Mouse (Mus musculus) hindbrain, embryonic 14.5 days (tissue): Measurements from ENCODE around the gene Adamts14. TPM values are rescaled to one million over a fixed set of nuclear protein-coding genes. Genes with fewer than 3 reads are reported as not detected.
A peak's percentile ranks its signal among the peaks of the same experiment; 100 is the strongest.

ENCODE experiments used
- ATAC-seq: fragments of 200-750 bp; cut with Nextera tagmentation; 2 replicates; pipeline ENCODE4 v1.8.0; 2017; ENCODE audit warnings: moderate number of reproducible peaks, mild to moderate bottlenecking, moderate TSS enrichment, moderate library complexity; ENCODE audit not compliant: low FRiP score
- DNase-seq: peaks from one replicate; pipeline ENCODE4 v3.0.0-alpha.2; 2015; ENCODE audit warnings: low spot score
- H3K27ac ChIP-seq: fragments of 300-500 bp; sonication (generic); 2 replicates; pipeline ENCODE4 v1.5.1; 2014; ENCODE audit warnings: mild to moderate bottlenecking, moderate library complexity
- H3K27me3 ChIP-seq: fragments of 300-500 bp; sonication (generic); 2 replicates; pipeline ENCODE4 v1.6.1; 2014; ENCODE audit warnings: mild to moderate bottlenecking, low read length, mixed read lengths; ENCODE audit not compliant: control insufficient read depth, insufficient read depth
- H3K36me3 ChIP-seq: fragments of 300-500 bp; sonication (generic); replicated peaks from 2 replicates; pipeline ENCODE4 v1.6.1; 2014; ENCODE audit not compliant: control insufficient read depth, insufficient read depth
- H3K4me1 ChIP-seq: fragments of 300-500 bp; sonication (generic); replicated peaks from 2 replicates; pipeline ENCODE4 v1.6.1; 2014; ENCODE audit warnings: antibody characterized with exemption, low read length, mixed read lengths; ENCODE audit not compliant: control insufficient read depth, insufficient read depth
- H3K4me2 ChIP-seq: fragments of 300-500 bp; sonication (generic); replicated peaks from 2 replicates; pipeline ENCODE4 v1.6.1; 2014; ENCODE audit warnings: mild to moderate bottlenecking, moderate library complexity
- H3K4me3 ChIP-seq: fragments of 300-500 bp; sonication (generic); replicated peaks from 2 replicates; pipeline ENCODE4 v1.5.1; 2014; ENCODE audit warnings: mild to moderate bottlenecking, low read length
- H3K9ac ChIP-seq: fragments of 300-500 bp; sonication (generic); 2 replicates; pipeline ENCODE4 v1.6.1; 2014
- H3K9me3 ChIP-seq: fragments of 300-500 bp; sonication (generic); 2 replicates; pipeline ENCODE4 v1.6.1; 2016; ENCODE audit warnings: low read length; ENCODE audit not compliant: control insufficient read depth
- WGBS: fragments of 180-500 bp; shearing (Covaris S2); extraction: QIAGEN DNeasy Blood & Tissue Kit; methylation state at CpG from one replicate; pipeline ENCODE4 v1.1.7; 2014; 5-methylcytosine and 5-hydroxymethylcytosine counted together
- polyA plus RNA-seq: library from polyadenylated mRNA; unstranded; fragments of >200 nt; fragmentation: Nextera tagmentation; extraction: Ambion mirVana; gene quantifications from 2 replicates; pipeline ENCODE4 v1.2.1, GENCODE M21; 2014

Gene Adamts14
- polyA plus RNA-seq, 1 experiment from 2014 or later = 0.36 TPM

DNA sequence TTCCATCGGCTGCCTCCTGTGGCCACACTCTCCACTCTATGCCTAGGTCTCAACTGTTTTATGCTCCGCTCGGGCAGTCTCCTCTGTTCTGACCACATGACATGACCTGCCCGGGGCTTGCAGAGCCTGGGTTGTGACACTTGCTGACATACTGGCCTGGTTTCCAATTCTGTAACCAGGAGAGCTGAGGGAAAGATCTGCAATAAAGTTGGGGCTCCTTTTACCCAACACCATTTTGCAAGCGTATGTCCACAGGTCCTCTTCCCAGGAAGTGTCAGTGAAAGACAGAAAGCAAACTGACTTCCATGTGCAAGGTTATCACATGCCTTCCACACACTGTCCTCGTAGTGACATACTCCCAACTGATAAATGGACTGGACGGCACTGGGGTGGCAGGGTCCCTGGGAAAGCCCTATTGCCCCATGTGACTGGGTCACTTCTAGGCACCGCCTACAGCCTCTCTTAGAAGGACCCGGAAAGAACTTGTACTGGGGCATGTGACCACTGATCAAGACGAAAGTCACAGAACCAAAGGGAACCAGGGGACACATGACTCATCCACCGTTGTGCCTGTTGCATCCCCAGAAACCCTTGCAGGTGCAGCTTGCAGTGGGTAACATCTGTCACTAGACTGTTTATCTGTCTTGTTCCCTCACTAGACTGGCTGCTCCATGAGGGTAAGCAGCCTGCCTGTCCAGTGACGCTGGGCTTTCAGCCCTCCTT is 71.5 kb downstream of the Adamts14 start:
- H3K4me3 ChIP-seq = no peak overlapping the region
- ATAC-seq = no peak
- no peak overlapping the region for H3K9ac ChIP-seq
- H3K9me3 ChIP-seq = no peaks in the 10 kb centered on the region
- DNase-seq = no peak
- H3K27ac ChIP-seq = no peak overlapping the region
- WGBS = 87% methylated on average over 12 of the region's 12 CpGs
- H3K4me1 ChIP-seq = no peaks in the 10 kb centered on the region
- H3K4me2 ChIP-seq = no peak overlapping the region
- H3K36me3 ChIP-seq = no peaks in the 10 kb centered on the region
- H3K27me3 ChIP-seq = no peaks in the 10 kb centered on the region

DNA sequence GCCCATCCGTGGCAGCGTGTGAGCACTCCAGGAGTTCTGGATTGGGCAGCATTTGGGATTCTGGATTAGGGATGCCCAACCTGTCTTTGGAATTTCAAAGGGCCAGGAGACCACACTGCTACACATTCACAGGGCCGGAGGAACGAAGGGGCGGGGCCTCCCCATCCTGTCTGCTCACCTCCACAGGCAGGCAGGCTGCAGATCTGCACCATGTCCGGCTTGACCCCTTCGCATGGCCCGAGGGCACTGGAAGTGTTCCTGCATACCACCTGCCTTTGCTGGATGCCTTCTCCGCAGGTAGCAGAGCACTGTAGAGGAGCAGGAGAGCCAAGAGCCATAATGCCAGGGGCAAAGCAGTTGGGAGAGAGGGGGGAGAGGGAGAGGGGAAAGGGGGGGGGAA is 72.2 kb downstream of the Adamts14 start:
- no peak overlapping the region for H3K9ac ChIP-seq
- 54% methylated on average over 9 of the region's 9 CpGs for WGBS
- H3K4me3 ChIP-seq = no peak overlapping the region
- no peak for DNase-seq
- no peaks in the 10 kb centered on the region for H3K27me3 ChIP-seq
- no peaks in the 10 kb centered on the region for H3K4me1 ChIP-seq
- H3K36me3 ChIP-seq = no peaks in the 10 kb centered on the region
- no peak overlapping the region for H3K27ac ChIP-seq
- ATAC-seq = 0 out of 2 replicates have a peak, but pooled peaks have one; percentile 21
- no peaks in the 10 kb centered on the region for H3K9me3 ChIP-seq
- no peak overlapping the region for H3K4me2 ChIP-seq

DNA sequence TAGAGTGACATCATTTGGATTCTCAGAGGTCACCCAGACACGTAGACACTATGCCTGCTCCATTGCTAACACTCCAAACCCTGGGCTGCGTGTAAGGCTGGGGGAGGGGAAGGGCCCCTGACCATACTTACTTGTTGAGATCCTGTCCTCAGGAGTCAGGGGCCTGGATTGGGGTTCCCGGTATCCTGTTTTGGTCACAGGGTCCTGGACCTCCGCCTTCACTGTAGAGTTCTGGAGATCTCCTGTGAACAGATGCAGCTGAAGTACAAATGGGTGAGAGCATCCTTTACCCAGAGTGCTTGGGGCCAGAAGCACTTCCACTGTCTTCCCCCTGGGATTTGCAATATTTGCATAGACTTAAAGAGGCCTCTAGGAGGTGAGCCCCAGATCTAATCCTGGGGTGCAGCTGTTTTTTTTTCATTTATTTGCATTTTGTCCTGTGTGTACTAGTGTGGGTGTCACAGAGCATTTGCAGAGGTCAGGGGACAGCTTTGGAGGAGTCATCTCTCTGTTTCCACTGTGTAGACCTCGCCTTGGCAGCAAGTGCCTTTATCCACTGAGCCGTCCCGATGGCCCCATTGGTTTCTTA is 72.9 kb downstream of the Adamts14 start:
- no peak overlapping the region for H3K27ac ChIP-seq
- H3K9ac ChIP-seq = no peak overlapping the region
- no peaks in the 10 kb centered on the region for H3K4me1 ChIP-seq
- H3K9me3 ChIP-seq = no peaks in the 10 kb centered on the region
- 74% methylated on average over 7 of the region's 7 CpGs for whole genome bisulfite sequencing
- H3K36me3 ChIP-seq = no peaks in the 10 kb centered on the region
- DNase-seq = no peak
- no peak overlapping the region for H3K4me2 ChIP-seq
- H3K4me3 ChIP-seq = no peak overlapping the region
- ATAC-seq = no peak
- no peaks in the 10 kb centered on the region for H3K27me3 ChIP-seq

DNA sequence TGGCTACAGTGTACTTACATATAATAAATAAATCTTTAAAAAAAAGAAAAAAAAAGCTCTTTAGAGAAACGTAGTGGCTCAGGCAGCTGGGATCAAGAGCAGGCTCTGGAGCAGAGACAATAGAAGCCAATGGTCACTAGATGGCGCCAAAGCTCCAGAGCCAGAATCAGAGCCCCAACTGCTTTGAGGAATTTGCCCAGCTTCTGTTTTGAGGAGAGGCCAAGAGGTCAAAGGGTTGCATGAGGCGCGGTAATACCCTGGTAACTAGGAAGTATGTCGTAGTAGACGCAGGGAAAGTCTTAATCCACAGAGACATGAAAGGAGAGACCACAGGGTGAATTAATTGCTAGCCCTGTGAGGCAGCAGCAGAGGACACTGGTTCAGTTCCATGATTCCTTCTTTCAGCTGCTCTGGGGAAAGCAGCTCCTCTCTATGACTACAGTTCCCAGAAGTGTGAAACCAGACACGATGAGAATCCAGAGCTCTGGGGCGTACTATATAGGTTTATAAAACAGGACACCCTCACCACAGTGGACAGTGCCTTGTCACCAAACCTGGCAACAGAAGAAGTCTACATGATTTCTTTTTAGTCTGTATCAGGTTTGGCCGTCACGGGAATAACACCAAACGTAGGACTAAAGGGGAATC is 73.5 kb downstream of the Adamts14 start:
- ATAC-seq (no peak), DNase-seq (peak; percentile 94)
- Histone ChIP-seq H3K27me3 (no peaks in the 10 kb centered on the region), H3K36me3 (no peaks in the 10 kb centered on the region), H3K27ac (no peak overlapping the region), H3K4me3 (no peak overlapping the region), H3K9me3 (no peaks in the 10 kb centered on the region), H3K4me1 (no peaks in the 10 kb centered on the region), H3K9ac (no peak overlapping the region), H3K4me2 (no peak overlapping the region)
- WGBS = 26% methylated on average over 11 of the region's 11 CpGs

DNA sequence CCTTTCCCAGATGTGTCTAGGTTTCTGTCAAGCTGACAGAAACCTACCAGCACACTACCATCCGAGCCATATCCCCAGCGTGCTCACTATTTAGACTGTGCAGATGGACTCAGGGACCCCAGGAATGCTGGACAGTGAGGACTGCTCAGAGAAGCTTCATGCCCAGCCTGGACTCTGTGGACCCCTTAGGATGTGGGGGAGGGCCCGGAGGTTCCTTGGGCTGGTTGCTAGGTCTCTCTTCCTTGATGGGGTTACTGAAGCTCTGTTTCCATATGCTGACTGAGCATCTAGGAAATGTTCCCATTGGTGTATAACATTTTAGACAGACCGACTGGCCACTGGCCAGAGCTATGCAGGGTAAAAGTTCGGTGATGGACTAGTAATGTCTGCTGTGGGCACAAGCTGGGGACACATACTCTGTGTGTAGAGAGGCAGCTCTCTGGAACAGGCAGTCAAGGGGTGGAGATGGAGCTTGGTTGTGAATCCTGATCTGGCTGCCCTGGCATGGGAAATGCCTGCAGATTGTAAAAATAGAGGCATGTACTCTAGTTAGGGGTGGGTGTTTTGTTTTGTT is 77.4 kb downstream of the Adamts14 start:
- ATAC-seq (no peak), DNase-seq (no peak)
- 88% methylated on average over 5 of the region's 5 CpGs for WGBS
- Histone ChIP-seq H3K27ac (no peak overlapping the region), H3K4me2 (no peak overlapping the region), H3K9ac (no peak overlapping the region), H3K9me3 (no peaks in the 10 kb centered on the region), H3K27me3 (no peaks in the 10 kb centered on the region), H3K4me3 (no peak overlapping the region), H3K4me1 (no peaks in the 10 kb centered on the region), H3K36me3 (no peaks in the 10 kb centered on the region)

DNA sequence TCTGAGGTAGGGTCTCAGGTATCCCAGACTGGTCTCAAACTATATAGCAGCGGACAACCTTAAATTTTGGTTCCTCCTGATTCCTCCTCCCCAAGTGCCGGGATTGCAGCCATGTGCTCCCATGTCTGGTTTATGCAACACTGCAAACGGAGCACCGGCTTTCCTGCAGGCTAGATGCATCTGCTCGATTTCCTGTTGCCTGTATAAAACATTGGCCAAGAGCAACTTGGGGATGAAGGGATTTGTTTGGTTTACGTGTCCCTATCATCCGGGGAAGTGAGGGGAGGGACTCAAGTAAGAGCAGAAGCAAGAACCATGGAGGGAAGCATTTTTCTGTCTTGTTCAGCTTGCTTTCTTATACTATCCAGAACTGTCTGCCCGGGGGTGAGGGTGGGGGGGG is 78.0 kb downstream of the Adamts14 start:
- Histone ChIP-seq H3K27me3 (no peaks in the 10 kb centered on the region), H3K4me2 (no peak overlapping the region), H3K9ac (no peak overlapping the region), H3K9me3 (no peaks in the 10 kb centered on the region), H3K36me3 (no peaks in the 10 kb centered on the region), H3K27ac (no peak overlapping the region), H3K4me1 (no peaks in the 10 kb centered on the region), H3K4me3 (no peak overlapping the region)
- DNase-seq = no peak
- no peak for ATAC-seq
- 88% methylated on average over 8 of the region's 8 CpGs for WGBS

DNA sequence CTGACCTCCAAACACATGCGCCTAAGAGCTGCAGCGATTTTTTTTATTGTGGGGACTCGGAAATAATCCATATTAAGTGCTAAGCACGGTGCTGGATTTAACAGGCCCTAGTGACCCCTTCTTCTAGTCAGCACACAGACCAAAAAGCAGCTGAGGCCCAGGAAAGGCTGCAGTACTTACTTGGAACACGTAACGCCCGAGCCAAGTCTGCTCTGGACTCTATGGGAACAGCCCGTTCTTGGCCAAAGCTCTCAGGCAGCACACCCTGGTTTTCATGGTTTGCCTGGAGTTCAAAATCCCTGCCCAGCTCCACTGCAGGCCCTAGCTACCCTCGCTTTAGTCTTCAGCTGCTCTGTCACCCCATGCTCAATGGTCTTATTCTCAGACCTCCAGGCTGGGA is 78.6 kb downstream of the Adamts14 start:
- DNase-seq (no peak), ATAC-seq (no peak)
- no peak overlapping the region for H3K4me3 ChIP-seq
- no peak overlapping the region for H3K9ac ChIP-seq
- no peaks in the 10 kb centered on the region for H3K27me3 ChIP-seq
- no peaks in the 10 kb centered on the region for H3K4me1 ChIP-seq
- no peak overlapping the region for H3K4me2 ChIP-seq
- H3K9me3 ChIP-seq = no peaks in the 10 kb centered on the region
- 87% methylated on average over 9 of the region's 9 CpGs for WGBS
- H3K36me3 ChIP-seq = no peaks in the 10 kb centered on the region
- H3K27ac ChIP-seq = no peak overlapping the region

DNA sequence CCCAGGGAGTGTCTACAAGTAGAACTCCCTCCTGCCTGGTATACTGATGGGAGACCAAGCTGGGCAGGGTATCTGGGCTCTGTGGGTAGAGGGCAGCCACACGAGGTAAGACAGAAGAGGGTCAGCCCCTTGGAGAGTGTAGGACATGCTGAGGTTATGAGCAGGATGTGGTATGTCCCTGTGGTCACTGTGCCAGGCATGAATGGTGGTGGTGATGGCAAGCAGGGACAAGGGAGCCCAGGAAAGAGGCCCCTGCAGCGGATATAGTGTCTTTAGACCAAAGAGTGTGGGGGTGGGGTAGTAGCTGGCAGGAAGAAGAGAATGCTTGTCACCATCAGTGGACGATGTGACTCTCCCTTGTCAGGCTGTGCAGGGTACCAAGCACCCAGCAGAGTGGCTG is 85.2 kb downstream of the Adamts14 start:
- 64% methylated on average over 3 of the region's 3 CpGs for WGBS
- H3K27me3 ChIP-seq = no peaks in the 10 kb centered on the region
- H3K9ac ChIP-seq = no peak overlapping the region
- no peaks in the 10 kb centered on the region for H3K4me1 ChIP-seq
- no peak for DNase-seq
- H3K4me3 ChIP-seq = no peak overlapping the region
- no peaks in the 10 kb centered on the region for H3K9me3 ChIP-seq
- no peak for ATAC-seq
- no peak overlapping the region for H3K27ac ChIP-seq
- no peak overlapping the region for H3K4me2 ChIP-seq
- H3K36me3 ChIP-seq = no peaks in the 10 kb centered on the region

DNA sequence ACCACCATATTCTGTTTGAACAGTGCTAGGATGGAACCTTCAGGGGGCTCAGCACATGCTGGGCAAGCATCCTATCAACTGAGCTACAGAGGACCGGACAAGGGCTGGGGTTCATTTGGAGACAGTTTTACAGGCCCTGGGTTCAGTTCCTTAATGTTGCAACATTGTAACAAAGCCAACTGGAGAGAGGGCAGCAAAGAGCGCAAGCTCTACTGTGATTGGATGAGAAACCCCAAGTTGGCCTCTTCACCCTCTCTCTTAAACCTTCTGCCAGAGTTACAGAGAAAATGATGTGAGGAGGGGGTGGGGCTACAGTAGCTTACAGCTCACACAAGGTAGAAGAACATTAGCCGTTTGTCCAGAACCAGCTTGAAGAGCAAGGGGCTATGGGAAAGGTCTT is 86.2 kb downstream of the Adamts14 start:
- ATAC-seq (no peak), DNase-seq (no peak)
- Histone ChIP-seq H3K27me3 (no peaks in the 10 kb centered on the region), H3K9me3 (no peaks in the 10 kb centered on the region), H3K27ac (no peak overlapping the region), H3K4me1 (no peaks in the 10 kb centered on the region), H3K4me2 (no peak overlapping the region), H3K9ac (no peak overlapping the region), H3K4me3 (no peak overlapping the region), H3K36me3 (no peaks in the 10 kb centered on the region)
- WGBS = 84% methylated on average over 3 of the region's 3 CpGs
